Mouse (Mus musculus) macrophage (primary cell): ENCODE data around the gene Daam1. TPM values are rescaled to one million over a fixed set of nuclear protein-coding genes. Genes with fewer than 3 reads are reported as not detected.

ENCODE experiments used
- H3K27ac ChIP-seq: fragments of 350-480 bp; formaldehyde crosslinking; 2 replicates; pipeline ENCODE4 v1.9.0; 2021
- H3K36me3 ChIP-seq: fragments of 350-480 bp; formaldehyde crosslinking; 2 replicates; pipeline ENCODE4 v1.9.0; 2021; ENCODE audit errors: inconsistent target
- H3K4me3 ChIP-seq: fragments of 350-480 bp; formaldehyde crosslinking; 2 replicates; pipeline ENCODE4 v1.9.0; 2021; ENCODE audit errors: inconsistent target
- H3K79me2 ChIP-seq: fragments of 350-480 bp; formaldehyde crosslinking; 2 replicates; pipeline ENCODE4 v1.9.0; 2021; ENCODE audit errors: inconsistent target
- WGBS: methylation state at CpG from one replicate; pipeline ENCODE4 v1.1.7; 2026; ENCODE audit warnings: inconsistent platforms; ENCODE audit not compliant: missing documents; 5-methylcytosine and 5-hydroxymethylcytosine counted together
- polyA plus RNA-seq: library from polyadenylated mRNA; stranded (reverse); fragments of 250-400 nt; gene quantifications from 3 replicates; pipeline ENCODE4 v1.2.4, GENCODE M21; 2018; ENCODE audit warnings: inconsistent platforms

Daam1 gene
- polyA plus RNA-seq, 1 experiment from 2014 or later: 9.8 TPM

DNA sequence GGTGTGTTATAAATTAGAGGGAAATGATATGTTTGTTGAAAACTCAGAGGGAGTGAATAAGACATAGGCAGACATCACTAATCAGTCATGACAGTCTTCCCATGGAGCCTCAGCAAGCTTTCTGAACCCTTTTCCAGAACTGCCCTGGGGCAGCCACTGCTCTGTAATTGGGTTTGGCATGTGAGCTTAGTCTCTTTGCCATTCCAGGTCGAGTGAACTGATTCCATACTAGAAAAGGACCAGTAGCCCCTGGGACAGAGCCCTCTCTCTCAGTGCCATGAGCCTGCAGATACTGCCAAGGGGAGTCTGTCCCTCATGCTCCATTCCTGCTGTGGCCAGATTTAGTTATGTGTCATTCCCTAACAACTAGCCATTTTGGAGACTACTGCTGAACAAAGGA lies 144.7 kb downstream of the Daam1 start:
- H3K36me3 ChIP-seq: no peaks in the 10 kb centered on the region
- H3K79me2 ChIP-seq: no peaks in the 10 kb centered on the region
- no peak overlapping the region for H3K4me3 ChIP-seq
- WGBS: 79% methylated on average over 1 of the region's 1 CpGs
- H3K27ac ChIP-seq: no peak overlapping the region

DNA sequence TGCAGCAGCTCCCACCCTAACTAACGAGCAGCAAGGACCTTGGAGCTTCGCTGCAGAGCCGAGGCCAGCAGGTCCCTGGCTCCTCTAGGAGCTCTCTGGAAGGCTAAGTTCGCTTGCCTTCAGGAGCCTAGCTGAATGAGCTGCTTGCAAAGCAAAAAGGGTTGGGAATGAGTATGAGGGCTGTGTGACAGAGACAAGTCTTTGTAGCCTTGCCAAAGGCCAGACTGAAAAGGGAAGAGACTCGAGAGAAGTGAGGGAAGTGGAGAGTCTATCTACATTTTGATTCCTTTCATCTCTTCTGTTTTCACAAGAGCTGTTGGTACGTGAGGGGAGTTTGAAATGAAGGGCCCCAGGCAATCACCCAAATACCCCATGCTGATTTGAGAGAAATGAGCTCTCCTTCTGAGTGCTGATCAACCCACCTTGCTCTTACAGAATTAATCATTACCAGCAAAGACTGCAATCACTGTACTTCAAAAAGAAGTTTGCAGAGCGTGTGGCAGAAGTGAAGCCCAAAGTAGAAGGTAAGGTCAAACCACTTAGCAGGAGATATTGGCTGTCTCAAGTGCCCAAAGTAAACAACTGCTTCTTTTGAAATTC lies 145.6 kb downstream of the Daam1 start:
- Histone ChIP-seq H3K27ac (no peak overlapping the region), H3K79me2 (no peaks in the 10 kb centered on the region), H3K4me3 (no peak overlapping the region), H3K36me3 (no peaks in the 10 kb centered on the region)
- WGBS: 62% methylated on average over 7 of the region's 7 CpGs

DNA sequence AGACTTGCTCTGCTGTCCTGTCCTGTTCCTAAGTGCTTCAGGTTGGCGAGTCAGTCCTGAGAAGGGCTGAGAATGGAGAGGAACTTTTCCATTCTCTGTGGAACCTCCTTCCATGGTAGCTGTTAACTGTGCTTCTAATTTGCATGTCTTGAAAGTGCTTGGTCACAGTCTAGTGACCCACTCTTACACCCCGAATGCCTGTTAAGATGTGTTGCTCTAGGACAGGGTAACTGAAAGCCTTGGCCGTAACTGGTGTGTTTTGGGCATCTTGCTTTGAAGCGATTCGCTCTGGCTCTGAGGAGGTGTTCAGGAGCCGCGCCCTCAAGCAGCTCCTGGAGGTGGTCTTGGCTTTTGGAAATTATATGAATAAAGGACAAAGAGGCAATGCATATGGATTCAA lies 146.5 kb downstream of the Daam1 start:
- no peaks in the 10 kb centered on the region for H3K36me3 ChIP-seq
- no peak overlapping the region for H3K4me3 ChIP-seq
- no peak overlapping the region for H3K27ac ChIP-seq
- no peaks in the 10 kb centered on the region for H3K79me2 ChIP-seq
- 95% methylated on average over 7 of the region's 7 CpGs for WGBS

DNA sequence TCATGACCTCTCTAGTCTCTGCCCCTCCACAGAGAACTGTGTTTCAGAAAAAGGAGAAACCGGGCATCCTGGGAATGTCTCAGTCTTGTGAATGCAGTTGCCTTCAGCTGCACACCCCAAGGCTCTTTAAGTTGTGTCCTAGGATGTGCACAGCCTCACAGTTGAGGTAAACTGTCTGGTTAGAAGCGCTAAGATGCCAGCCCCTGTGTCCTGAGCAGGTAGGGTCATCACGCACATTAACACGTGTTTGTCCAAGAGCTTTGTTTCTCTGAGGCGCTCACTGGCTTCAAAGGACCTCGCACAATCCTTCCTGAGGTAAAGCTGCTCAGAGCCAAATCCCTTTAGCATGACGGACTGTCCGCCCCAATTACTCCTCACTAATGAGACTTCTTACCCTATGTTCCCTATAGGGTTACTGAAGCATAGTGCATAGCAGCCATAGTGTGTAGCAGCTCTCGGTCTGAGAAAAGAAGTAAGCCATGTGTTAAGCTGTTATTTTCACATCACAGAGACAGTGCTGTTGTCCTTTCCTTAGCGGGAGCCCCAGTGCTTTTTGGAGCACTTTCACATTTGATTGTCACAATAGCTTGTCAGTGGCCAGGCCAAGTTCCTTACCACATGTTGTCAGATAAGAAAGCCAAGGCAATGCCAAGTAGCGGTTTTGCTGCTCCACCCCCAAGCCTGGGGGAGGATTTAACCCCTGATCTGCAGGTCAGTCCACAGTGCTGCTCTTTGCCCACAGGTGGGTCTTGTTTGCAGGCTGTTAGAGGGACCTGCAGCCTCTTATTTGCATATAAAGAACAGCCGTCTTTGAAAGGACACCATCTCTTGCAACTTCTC lies 147.9 kb downstream of the Daam1 start:
- no peaks in the 10 kb centered on the region for H3K79me2 ChIP-seq
- 55% methylated on average over 12 of the region's 12 CpGs for WGBS
- H3K4me3 ChIP-seq: no peak overlapping the region
- H3K27ac ChIP-seq: no peak overlapping the region
- H3K36me3 ChIP-seq: no peaks in the 10 kb centered on the region

DNA sequence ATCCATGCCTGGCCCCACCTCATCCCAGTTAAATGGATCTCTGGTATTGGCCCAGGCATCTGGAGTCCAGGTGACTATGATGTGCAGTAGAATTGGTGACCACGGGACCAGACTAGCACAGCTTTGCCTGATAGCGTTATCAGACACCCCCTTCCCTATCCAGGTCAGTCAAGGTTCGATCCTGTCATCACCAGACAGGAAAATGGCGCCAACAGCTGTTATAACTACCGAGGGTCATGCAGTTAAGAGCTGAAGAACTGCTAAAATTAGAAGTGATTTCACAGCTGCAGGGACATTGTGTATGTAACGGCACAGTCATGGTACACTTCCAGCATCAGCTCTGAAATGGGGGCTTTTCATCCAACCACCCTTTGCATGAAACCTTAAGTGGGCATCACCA lies 149.3 kb downstream of the Daam1 start:
- WGBS: 64% methylated on average over 6 of the region's 6 CpGs
- no peak overlapping the region for H3K4me3 ChIP-seq
- H3K36me3 ChIP-seq: no peaks in the 10 kb centered on the region
- no peak overlapping the region for H3K27ac ChIP-seq
- no peaks in the 10 kb centered on the region for H3K79me2 ChIP-seq

DNA sequence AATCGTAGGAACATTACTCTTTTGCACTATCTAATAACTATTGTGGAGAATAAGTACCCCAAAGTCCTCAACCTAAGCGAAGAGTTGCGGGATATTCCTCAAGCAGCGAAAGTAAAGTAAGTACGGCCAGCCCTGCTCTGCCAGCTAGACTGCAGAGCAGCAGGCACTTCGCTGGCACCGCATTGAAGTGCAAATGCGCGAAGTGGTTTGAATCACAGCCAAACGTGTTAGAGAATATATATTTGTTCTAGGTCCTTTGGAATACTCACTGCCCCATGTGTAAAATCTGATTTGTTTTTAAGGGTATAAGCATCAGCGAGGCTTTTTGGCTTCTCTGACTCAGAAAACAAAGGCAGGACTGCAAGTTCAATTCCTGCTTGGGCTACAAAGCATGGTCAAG lies 149.9 kb downstream of the Daam1 start:
- H3K79me2 ChIP-seq: no peaks in the 10 kb centered on the region
- WGBS: 73% methylated on average over 11 of the region's 11 CpGs
- no peak overlapping the region for H3K27ac ChIP-seq
- no peak overlapping the region for H3K4me3 ChIP-seq
- peaks cover 1% of the 10 kb centered on the region; the same call in 1 of the 2 replicates for H3K36me3 ChIP-seq

DNA sequence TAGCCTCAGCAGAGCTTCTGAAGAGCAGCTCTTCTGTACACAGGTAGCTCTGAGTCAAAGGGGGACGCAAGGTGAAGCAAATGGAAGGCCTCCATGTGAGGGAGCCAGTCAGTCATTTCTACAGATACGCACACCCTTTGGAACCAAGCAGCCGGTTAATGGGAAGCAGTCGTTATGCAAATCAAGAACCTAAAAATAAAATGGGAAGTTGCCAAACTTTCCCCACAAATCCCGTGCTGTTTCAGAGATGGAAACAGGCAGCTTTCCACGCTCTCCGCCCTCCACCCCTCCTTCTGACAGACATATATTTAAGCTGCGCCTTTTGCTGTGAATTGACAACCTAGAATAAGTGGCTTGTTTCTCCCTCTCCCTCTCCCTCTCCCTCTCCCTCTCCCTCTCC lies 150.4 kb downstream of the Daam1 start:
- H3K27ac ChIP-seq: no peak overlapping the region
- H3K79me2 ChIP-seq: no peaks in the 10 kb centered on the region
- WGBS: 7% methylated on average over 8 of the region's 8 CpGs
- H3K4me3 ChIP-seq: no peak overlapping the region
- H3K36me3 ChIP-seq: peaks cover 6% of the 10 kb centered on the region; the same call in 1 of the 2 replicates

DNA sequence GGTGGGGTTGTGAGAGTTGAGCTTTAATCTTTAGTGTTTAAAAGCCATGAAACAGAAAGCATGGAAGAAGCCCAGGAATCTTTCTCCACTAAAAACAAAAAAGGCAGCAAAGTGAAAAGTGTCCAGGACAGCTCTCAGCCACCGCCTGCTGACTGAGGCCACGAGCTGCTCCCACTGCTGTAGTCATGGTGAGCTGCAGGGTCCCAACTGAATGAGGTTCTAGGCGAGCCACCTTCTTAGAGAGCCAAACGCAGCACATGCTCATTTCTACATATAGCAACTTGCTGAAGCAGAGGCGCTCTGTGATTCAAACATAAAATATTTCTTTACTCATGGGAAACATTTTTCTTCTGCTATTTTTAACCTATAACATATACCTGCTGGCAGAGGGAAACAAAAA lies 150.9 kb downstream of the Daam1 start:
- 67% methylated on average over 5 of the region's 5 CpGs for WGBS
- no peak overlapping the region for H3K4me3 ChIP-seq
- H3K79me2 ChIP-seq: no peaks in the 10 kb centered on the region
- H3K27ac ChIP-seq: no peak overlapping the region
- peaks cover 9% of the 10 kb centered on the region; the same call in 1 of the 2 replicates for H3K36me3 ChIP-seq

DNA sequence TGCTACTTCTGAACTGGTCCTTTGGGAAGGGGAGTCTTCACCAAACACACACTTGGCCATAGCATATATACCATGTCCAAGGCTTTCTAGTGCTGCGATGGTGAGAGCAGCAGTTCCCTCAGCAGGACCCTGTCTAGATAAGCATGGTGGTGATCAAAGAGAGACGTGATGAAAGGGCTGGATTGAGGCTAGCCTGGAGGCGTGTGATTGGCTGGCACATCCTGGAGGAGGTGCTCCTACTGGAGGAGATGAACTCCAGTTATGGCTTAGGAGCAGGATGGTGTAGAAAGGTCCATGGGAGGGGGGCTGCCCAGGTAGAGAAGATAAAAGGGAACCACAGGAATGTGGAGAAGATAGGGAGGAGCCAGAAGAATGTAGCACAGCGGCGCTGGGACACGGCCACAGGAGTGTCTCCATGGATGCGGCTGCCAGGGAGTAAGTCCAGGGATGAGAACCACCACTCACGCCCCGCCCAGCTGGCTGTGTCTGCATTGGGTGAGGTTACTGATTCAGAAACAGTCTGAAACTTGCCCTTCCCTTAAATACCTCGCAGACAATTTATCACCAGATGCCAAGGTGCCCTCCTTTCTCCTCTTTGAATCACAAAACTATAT lies 152.3 kb downstream of the Daam1 start:
- Histone ChIP-seq H3K4me3 (no peak overlapping the region), H3K27ac (no peak overlapping the region), H3K79me2 (no peaks in the 10 kb centered on the region), H3K36me3 (peaks cover 9% of the 10 kb centered on the region; the same call in 1 of the 2 replicates)
- WGBS: 94% methylated on average over 10 of the region's 10 CpGs

DNA sequence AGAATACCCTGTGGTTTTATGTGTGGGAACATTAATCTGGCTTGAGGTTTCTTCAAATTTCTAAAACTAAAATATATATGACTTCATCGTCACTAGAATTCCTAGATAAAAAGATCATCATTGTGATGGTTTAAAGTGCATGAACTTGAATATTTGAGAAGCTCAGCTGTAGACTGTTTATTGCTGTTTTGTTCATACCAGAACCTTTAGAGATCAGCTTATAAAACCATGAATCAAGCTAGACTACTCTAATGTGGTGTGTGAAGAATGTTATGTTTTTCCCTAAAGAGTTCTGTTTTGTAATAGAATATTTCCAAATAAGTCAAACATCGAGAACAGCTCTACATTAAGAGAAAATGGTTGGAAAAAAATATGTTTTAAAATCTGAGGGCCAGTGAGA lies 156.3 kb downstream of the Daam1 start:
- no peak overlapping the region for H3K27ac ChIP-seq
- WGBS: 95% methylated on average over 2 of the region's 2 CpGs
- H3K36me3 ChIP-seq: peaks cover 25% of the 10 kb centered on the region
- no peak overlapping the region for H3K4me3 ChIP-seq
- H3K79me2 ChIP-seq: no peaks in the 10 kb centered on the region

DNA sequence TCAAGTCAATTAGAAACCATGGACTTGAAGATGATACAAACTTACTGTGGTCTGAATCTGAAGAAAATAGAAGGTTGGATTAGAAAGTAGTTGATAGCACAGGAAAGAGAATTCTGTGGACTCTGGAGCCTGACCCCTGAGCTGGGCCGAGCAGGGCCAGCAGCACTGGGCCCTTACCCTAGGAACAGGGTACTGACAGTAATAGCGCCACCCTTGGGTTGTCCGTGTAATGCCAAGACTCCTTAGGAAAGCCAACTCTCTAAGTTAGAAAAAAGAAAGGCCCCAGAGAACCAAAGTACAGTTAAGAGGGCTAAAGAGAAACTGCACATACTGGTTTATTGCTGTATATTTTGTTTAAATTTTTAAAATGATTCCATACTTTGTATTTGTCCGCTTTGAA lies 157.0 kb downstream of the Daam1 start:
- Histone ChIP-seq H3K36me3 (peaks cover 29% of the 10 kb centered on the region), H3K79me2 (no peaks in the 10 kb centered on the region), H3K4me3 (no peak overlapping the region), H3K27ac (no peak overlapping the region)
- WGBS: 93% methylated on average over 4 of the region's 4 CpGs

DNA sequence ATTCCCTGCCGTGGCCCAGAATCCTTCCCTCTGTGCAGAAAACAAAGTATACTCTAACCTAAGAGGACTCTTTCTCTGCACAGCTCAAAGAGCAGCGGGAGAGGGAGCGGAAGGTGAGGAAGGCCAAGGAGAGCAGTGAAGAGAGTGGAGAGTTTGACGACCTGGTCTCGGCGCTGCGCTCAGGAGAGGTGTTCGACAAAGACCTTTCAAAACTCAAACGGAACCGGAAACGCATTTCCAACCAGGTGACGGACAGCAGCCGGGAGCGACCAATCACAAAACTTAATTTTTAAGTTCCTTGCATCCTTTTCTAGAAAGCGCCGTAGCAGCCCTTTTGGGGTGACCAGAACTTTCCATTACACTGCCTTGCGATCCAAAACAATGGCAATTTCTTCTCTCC lies 158.7 kb downstream of the Daam1 start:
- Histone ChIP-seq H3K4me3 (no peak overlapping the region), H3K27ac (no peak overlapping the region), H3K36me3 (peaks cover 29% of the 10 kb centered on the region), H3K79me2 (no peaks in the 10 kb centered on the region)
- 93% methylated on average over 17 of the region's 17 CpGs for WGBS

DNA sequence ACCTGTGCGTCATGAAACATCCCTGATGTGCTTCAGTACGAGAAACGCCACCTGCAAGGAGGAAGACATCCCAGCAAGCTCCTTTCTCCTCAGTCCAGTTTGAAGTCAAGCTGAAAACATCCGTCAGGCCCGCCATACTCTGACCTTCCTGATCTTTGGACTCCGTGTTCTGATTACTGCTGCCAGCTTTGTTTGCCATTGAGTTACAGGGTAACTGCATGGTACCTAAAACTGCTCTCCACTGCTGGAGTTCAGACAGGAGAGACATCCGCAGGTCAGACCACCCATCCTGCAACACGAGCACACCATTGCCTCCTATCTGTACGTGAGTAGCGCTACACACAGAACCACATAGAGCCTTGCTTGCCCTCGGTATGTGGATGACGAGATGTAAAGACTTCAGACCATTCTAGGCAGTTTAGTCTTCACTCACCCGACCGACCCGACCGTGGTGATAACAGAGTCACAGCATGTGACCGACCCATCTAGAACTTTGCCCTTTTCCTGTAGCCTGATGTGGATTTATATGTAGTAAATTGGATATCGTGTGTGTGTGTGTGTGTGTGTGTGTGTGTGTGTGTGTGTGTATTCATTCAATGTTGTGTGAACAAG lies 161.8 kb downstream of the Daam1 start:
- WGBS: 95% methylated on average over 18 of the region's 18 CpGs
- H3K27ac ChIP-seq: no peak overlapping the region
- H3K4me3 ChIP-seq: no peak overlapping the region
- peaks cover 21% of the 10 kb centered on the region; the same call in 1 of the 2 replicates for H3K36me3 ChIP-seq
- H3K79me2 ChIP-seq: no peaks in the 10 kb centered on the region

DNA sequence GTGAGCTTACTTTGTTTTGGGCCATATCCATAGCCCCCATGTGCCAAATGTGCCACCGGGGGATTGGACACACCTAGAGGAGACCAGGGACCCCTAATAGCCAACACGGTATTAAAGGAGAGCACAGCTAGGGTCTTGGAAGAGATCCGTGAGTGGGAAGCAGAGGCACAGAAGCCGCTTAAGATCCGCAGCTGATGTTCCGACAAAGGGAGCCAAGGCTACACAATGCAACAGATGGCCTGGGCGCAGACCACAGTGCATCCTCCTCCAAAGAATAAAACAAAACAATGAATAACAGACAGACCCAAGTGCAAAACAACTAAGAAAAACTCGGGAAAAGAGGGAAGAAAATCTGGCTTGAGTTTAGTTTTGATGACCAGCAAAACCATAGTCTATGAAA lies 165.0 kb downstream of the Daam1 start:
- H3K4me3 ChIP-seq: no peak overlapping the region
- H3K79me2 ChIP-seq: no peaks in the 10 kb centered on the region
- H3K36me3 ChIP-seq: 0 out of 2 replicates have a peak, but pooled peaks cover 4% of the 10 kb centered on the region
- 89% methylated on average over 8 of the region's 8 CpGs for WGBS
- no peak overlapping the region for H3K27ac ChIP-seq

DNA sequence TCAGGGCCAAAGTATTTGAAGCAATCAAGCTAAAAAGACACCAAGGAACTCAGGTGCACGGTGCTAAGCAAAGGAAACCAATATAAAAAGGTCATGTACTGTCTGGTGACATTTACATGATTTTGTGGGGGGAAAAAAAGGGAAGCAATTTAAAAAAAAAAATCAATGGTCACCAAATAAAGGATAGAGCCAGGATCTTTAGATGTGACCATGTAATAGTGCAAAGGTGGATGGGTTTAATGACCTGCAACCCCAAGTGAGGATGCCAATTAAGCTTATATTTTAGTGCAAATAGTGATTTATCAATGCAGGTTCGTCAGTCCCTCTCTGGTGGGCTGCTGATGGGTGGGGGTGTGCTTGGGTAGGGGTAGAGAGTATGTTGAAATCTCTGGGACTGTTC lies 166.0 kb downstream of the Daam1 start:
- H3K79me2 ChIP-seq: no peaks in the 10 kb centered on the region
- 0 out of 2 replicates have a peak, but pooled peaks cover 4% of the 10 kb centered on the region for H3K36me3 ChIP-seq
- 63% methylated on average over 2 of the region's 2 CpGs for WGBS
- H3K27ac ChIP-seq: no peak overlapping the region
- H3K4me3 ChIP-seq: no peak overlapping the region
